Mouse (Mus musculus): ENCODE measurements around the gene Prdm11.

The Prdm11 gene

GRCm38 (mm10) chr2:93012976-93013375, 33.0 kb downstream of the Prdm11 start:
- no peak for DNase-seq (ENCODE audit: low read depth)

- DNase-seq (ENCODE audit: low read depth) = peak; percentile 6
These were observed 34.0 kb downstream of the Prdm11 start for GRCm38 (mm10) chr2:93011933-93012332.

GRCm38 (mm10) chr2:93011465-93011864, 34.5 kb downstream of the Prdm11 start:
- DNase-seq (ENCODE audit: low read depth) = no peak

- DNase-seq (ENCODE audit: low read depth) = no peak
These were observed 37.8 kb downstream of the Prdm11 start for GRCm38 (mm10) chr2:93007967-93008685.

DNA sequence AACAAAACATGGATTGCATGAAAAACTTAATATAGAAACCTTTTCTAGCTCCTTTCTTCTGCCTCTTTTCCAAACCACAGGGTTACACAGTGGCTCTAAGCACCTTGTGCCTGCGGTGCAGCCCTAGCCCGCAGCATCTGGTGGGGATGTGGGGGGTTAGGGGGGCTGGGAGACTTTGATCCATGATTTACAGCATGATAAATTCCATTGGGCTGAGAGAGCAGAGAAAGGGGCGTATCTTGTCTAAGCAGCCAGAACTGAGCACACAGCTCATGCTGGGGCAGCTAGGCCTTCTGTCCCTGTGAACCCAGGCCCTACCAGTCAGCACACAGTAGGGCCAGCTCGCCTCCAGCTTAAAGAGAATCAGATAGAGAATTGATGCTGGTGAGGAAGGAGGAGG, 40.9 kb downstream of the Prdm11 start:
- DNase-seq (ENCODE audit: low read depth) = peak; percentile 22

DNA sequence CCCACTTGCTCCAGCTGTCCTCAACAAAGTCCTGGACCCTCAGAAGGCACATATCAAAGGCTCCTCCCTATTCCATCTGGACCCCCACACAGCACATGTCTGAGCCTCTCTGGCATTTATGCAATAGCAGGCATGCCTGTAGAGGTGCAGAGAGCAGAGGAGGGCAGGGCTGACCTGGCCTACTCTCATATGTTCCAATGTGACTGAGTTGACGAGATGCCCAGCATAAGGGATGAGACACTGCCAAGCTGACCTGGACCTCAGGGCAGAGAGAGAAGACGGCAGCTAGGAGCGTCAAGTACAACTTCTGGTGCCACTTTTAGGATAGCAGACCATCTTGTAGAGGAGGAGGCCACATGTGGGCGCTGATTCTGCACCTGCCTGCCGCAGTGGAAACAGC, 54.0 kb downstream of the Prdm11 start:
- no peak for DNase-seq (ENCODE audit: low read depth)

GRCm38 (mm10) chr2:92989593-92989992, 56.4 kb downstream of the Prdm11 start:
- DNase-seq (ENCODE audit: low read depth) = no peak

GRCm38 (mm10) chr2:92987901-92988631, 57.9 kb downstream of the Prdm11 start:
- DNase-seq (ENCODE audit: low read depth) = no peak

- peak; percentile 15 for DNase-seq (ENCODE audit: low read depth)
These were observed 58.8 kb downstream of the Prdm11 start for GRCm38 (mm10) chr2:92987108-92987618.

- no peak for DNase-seq (ENCODE audit: low read depth)
These were observed 60.4 kb downstream of the Prdm11 start for GRCm38 (mm10) chr2:92985600-92985999.

GRCm38 (mm10) chr2:92985171-92985570, 60.8 kb downstream of the Prdm11 start:
- no peak for DNase-seq (ENCODE audit: low read depth)

DNA sequence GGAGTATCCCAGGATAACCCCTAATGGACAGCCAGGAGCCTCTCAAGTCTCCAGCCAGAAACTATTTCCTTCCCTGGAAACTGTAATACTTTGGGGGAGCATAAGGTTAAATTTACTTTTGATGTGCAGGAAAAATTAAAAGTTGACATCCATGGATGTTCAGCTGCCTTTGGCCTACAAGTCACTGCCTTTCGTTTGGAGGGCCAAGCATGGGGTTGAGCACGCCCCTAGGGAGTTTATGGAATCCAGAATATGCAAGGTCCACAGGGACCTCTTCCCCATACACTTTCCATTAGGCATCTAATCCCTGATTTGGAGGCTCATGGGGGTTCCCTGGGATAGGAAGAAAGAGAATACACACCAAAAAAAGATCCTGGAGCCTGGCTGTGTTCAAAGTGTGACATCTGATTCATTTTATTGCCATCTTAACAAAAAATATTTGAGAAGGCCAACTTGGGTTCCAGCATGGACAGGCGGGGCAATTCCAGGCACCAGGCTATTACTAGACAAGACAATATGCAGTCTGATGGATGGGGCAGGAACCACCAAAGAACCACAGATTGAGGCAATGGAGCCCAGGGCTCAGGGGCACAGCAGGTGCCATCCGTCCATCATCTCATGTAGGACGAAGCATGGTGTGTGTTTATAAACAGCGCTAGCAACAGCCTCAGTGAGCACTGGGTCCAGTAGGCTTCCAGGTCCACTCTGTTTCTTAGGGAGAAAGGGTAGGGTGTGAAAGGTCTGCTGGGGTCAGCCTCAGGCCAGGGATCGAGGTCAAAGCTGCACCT, 61.5 kb downstream of the Prdm11 start:
- DNase-seq (ENCODE audit: low read depth) = peak; percentile 18

DNA sequence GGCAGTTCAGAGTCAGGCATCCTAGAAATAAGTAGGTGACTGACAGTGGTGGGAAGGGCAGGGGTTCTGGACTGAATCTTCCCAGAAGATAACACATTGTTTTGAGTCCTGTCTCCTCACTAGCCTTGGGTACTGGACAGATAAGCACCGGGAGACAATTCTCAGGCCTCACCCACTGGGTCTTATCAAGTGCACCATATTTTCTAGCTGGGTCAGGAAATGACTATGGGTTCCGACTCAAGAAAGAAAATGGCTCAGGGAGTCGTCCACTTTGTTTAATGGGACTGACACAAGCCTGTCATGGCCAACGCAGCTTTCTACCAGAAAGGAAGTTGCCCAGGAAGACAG, 62.7 kb downstream of the Prdm11 start:
- DNase-seq (ENCODE audit: low read depth) = no peak

DNA sequence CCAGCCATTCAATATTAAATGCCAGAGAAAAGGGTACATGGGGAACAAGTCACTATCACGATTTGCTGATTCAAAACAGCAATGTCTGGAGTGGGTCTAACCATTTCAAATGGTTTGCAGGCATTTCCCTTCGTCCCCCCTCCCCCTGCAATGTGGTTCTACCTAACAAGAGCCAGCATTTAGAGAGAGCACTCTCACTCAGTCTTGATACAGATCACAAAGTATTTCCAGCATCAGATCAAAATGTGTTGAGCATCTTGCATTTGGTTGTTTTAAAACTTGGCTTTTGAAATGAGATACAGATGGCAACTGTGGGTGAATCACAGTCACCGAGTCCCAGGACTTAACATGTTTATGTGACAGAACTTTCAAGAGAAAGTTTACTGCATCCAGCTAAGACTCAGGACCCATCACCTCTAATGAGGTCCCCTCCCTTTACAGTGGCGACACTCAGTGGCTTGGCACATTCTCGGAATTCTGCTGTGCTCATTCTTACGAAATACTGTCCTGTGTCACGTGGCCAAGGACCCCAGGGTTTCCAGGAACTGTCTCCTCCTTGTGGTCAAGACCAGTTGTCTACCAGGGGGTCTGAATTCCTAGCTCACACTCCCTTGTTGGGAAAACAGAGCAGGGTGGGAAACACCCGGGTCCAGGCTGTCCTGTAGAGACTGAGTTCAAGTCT, 63.2 kb downstream of the Prdm11 start:
- peak; percentile 29 for DNase-seq (ENCODE audit: low read depth)

DNA sequence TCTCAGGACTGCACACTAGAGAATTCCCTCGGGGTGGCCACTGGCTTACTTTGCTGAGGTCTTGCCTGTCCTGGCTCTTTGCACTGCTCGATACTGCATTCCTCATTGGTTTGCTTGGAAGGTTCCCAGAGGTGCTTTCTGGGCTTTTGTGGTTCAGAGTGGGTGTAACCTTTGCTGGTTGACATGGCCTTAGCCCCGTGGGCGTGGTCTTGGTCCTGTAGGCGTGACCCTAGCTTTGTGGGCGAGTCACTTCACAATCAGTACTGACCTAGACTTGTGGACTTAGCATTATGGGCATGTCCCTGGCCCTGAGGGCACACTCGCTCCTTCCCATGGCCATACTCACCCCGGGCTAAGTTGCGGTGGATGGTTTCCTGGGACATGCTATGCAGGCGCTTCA, 65.8 kb downstream of the Prdm11 start:
- no peak for DNase-seq (ENCODE audit: low read depth)

DNA sequence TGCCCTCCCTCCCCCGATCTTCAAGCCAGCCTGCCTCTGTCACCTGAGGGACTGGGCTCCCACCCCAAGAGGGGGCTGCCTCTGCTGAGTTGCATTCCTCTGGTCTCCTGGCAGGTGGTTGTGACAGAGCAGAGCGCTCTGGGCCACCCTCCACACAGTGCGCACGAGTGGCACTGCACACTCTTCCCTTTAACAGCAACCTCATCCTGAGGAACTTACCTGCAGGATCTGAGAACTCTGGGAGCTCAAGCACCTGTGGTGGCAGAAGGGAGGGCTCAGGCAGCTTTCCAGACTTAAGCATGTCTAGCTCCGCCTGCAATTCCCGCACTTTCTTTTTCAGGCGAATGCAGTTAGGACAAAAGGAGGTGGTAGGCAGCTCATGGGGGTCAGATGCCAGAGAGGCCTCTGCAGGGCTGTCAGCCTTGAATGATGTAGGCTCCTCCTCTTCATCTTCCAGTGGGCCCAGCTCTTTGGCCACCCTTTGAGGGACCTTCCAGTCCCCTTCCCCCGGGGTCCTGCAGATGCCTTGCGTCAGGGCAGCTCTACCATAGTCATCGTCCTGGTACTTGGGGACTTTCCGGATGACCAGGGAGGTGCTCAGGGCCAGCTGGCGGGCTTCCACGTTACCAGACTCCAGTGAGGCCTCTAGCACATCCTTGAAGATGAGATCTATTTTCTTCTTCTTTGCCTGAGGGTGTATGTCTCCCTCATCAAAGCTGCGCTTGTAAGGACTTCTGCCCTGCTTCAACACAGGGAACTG, 70.8 kb downstream of the Prdm11 start:
- DNase-seq (ENCODE audit: low read depth) = peak; percentile 37

DNA sequence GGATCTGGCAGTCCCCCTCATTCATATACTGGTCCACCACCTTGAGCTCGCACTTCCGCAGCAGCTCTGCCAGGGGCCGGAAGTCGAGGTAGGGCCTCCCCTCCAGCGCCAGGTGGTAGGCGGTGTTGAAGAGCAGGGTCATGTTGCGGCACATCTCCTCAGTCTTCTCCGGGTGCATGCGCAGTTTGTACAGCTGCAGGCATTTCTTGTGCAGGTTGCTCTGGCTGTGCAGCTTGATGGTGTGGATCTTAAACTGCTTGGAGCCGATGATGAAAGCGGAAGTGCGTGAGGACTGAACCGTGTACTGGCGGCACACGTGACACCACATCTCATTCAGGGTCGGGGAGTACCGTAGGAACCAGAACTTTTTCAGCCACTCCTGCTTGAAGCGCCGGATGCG, 72.3 kb downstream of the Prdm11 start:
- no peak for DNase-seq (ENCODE audit: low read depth)

DNA sequence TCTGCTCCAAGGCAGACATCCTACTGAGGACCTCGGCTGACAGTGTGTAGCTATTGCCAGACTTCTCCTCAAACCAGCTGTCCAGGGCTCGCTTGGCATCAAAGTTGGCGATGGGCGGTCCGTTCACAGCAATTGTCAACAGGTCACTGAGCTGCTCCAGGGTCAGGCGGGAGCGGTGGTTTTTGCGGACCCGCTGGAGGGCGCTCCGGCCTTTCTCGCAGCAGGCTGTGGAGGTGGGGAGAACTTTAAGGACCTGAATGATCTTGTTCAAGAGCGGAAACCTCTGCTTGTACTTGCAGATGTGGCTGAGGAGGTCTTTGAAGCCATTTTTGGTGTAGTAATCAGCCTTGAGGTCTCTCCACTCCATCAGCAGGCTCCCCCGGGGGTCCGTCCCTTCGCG, 73.9 kb downstream of the Prdm11 start:
- DNase-seq (ENCODE audit: low read depth) = no peak

- DNase-seq (ENCODE audit: low read depth) = no peak
These were observed 74.4 kb downstream of the Prdm11 start for GRCm38 (mm10) chr2:92971536-92971935.

GRCm38 (mm10) chr2:92971069-92971468, 74.9 kb downstream of the Prdm11 start:
- DNase-seq (ENCODE audit: low read depth) = no peak

GRCm38 (mm10) chr2:92967839-92968166, 78.2 kb downstream of the Prdm11 start:
- no peak for DNase-seq (ENCODE audit: low read depth)

Measured in NIH3T3 (cell line).